Mouse (Mus musculus) CH12.LX (cell line): ENCODE data around the gene Stard10. TPM values are rescaled to one million over a fixed set of nuclear protein-coding genes. Genes with fewer than 3 reads are reported as not detected.

Experiments used
- DNase-seq: peaks from one replicate; pipeline ENCODE4 v3.0.0-alpha.2; 2013; ENCODE audit errors: extremely low read depth
- H3K27ac ChIP-seq: 2 replicates; pipeline ENCODE4 v1.5.1; 2012; ENCODE audit warnings: low read depth, mild to moderate bottlenecking, control low read depth, moderate library complexity; ENCODE audit not compliant: insufficient read depth
- H3K27me3 ChIP-seq: replicated peaks from 2 replicates; pipeline ENCODE3; 2012; ENCODE audit warnings: inconsistent platforms
- H3K36me3 ChIP-seq, 2 experiments: replicated peaks in 1 of 2; 2 replicates each; pipeline versions ENCODE3 to v1.6.1; 2012; ENCODE audit warnings: inconsistent platforms in 1 of 2, low read length in 1 of 2, mild to moderate bottlenecking in 1 of 2, mixed read lengths in 1 of 2, moderate library complexity in 1 of 2; ENCODE audit not compliant: control insufficient read depth in 1 of 2, insufficient read depth in 1 of 2
- H3K4me1 ChIP-seq, 2 experiments: 2 replicates each; pipeline ENCODE4 v1.6.1; 2012; ENCODE audit warnings: inconsistent platforms in 1 of 2, moderate library complexity in 1 of 2; ENCODE audit not compliant: insufficient read depth in 2 of 2, control insufficient read depth in 1 of 2
- H3K4me2 ChIP-seq: 2 replicates; pipeline ENCODE4 v1.6.1; 2012; ENCODE audit warnings: low read depth, mild to moderate bottlenecking, control low read depth; ENCODE audit not compliant: poor library complexity, insufficient read depth, severe bottlenecking
- H3K4me3 ChIP-seq, 3 experiments: fragments of 150-350 bp in 1 of 3; sonication (generic) in 1 of 3; replicated peaks in 1 of 3; 2 replicates each; pipeline versions ENCODE3 to v1.5.1; 2011 to 2012; ENCODE audit warnings: low read depth in 2 of 3, low read length in 2 of 3, mild to moderate bottlenecking in 2 of 3, moderate library complexity in 2 of 3, control low read depth in 1 of 3, improper control_type of control experiment in 1 of 3, inconsistent platforms in 1 of 3, mixed read lengths in 1 of 3; ENCODE audit not compliant: poor library complexity in 1 of 3
- H3K79me2 ChIP-seq: replicated peaks from 2 replicates; pipeline ENCODE4 v1.6.1; 2012; ENCODE audit warnings: mild to moderate bottlenecking, moderate library complexity; ENCODE audit not compliant: control insufficient read depth, poor library complexity, insufficient read depth, severe bottlenecking; ENCODE audit errors: extremely low read depth
- H3K9ac ChIP-seq: 2 replicates; pipeline ENCODE4 v1.6.1; 2012; ENCODE audit warnings: low read depth, mild to moderate bottlenecking, control low read depth, moderate library complexity; ENCODE audit not compliant: insufficient read depth
- H3K9me3 ChIP-seq: replicated peaks from 2 replicates; pipeline ENCODE3; 2012; ENCODE audit warnings: low read length, inconsistent platforms, mixed read lengths
- BHLHE40 ChIP-seq: IDR thresholded peaks from 2 replicates; pipeline ENCODE4 v1.6.1; 2011; ENCODE audit warnings: mild to moderate bottlenecking, low read depth, low read length, improper control_type of control experiment
- CHD1 ChIP-seq: IDR thresholded peaks from 2 replicates; pipeline ENCODE4 v1.6.1; 2012; ENCODE audit warnings: low read depth, low read length, improper control_type of control experiment, inconsistent platforms
- CHD2 ChIP-seq: IDR thresholded peaks from 2 replicates; pipeline ENCODE4 v1.6.1; 2011; ENCODE audit warnings: low read length, improper control_type of control experiment
- CTCF ChIP-seq, 2 experiments: IDR thresholded peaks in 1 of 2; conservative IDR thresholded peaks in 1 of 2; 2 replicates each; pipeline ENCODE4 v1.5.1; 2011 to 2012; ENCODE audit warnings: low read depth in 2 of 2, low read length in 2 of 2, improper control_type of control experiment in 1 of 2, inconsistent platforms in 1 of 2, mild to moderate bottlenecking in 1 of 2, moderate library complexity in 1 of 2
- ETS1 ChIP-seq: conservative IDR thresholded peaks from 2 replicates; pipeline ENCODE4 v1.6.1; 2012; ENCODE audit warnings: low read depth, mild to moderate bottlenecking, inconsistent platforms, low read length, improper control_type of control experiment, moderate library complexity
- IRF4 ChIP-seq: IDR thresholded peaks from 2 replicates; pipeline ENCODE4 v1.6.1; 2014; ENCODE audit warnings: low read depth, mild to moderate bottlenecking, inconsistent platforms, low read length, improper control_type of control experiment
- JUN ChIP-seq: IDR thresholded peaks from 2 replicates; pipeline ENCODE4 v1.6.1; 2011; ENCODE audit warnings: low read depth, mild to moderate bottlenecking, low read length, improper control_type of control experiment, moderate library complexity; ENCODE audit not compliant: insufficient read depth
- MAFK ChIP-seq: IDR thresholded peaks from 2 replicates; pipeline ENCODE4 v1.6.1; 2011; ENCODE audit warnings: low read length, improper control_type of control experiment; ENCODE audit not compliant: insufficient replicate concordance
- MAX ChIP-seq: IDR thresholded peaks from 2 replicates; pipeline ENCODE4 v1.6.1; 2011; ENCODE audit warnings: low read length, improper control_type of control experiment
- MEF2A ChIP-seq: IDR thresholded peaks from 2 replicates; pipeline ENCODE4 v1.6.1; 2014; ENCODE audit warnings: low read depth, mild to moderate bottlenecking, inconsistent platforms, low read length, improper control_type of control experiment, borderline replicate concordance
- POLR2A ChIP-seq: IDR thresholded peaks from 2 replicates; pipeline ENCODE4 v1.6.1; 2011; ENCODE audit warnings: low read depth, mild to moderate bottlenecking, improper control_type of control experiment, low read length
- POLR2AphosphoS2 ChIP-seq: IDR thresholded peaks from 2 replicates; pipeline ENCODE4 v1.6.1; 2011; ENCODE audit warnings: low read depth, low read length, improper control_type of control experiment
- RAD21 ChIP-seq: IDR thresholded peaks from 2 replicates; pipeline ENCODE4 v1.6.1; 2011; ENCODE audit warnings: low read depth, mild to moderate bottlenecking, low read length, improper control_type of control experiment, moderate library complexity
- RCOR1 ChIP-seq: conservative IDR thresholded peaks from 2 replicates; pipeline ENCODE4 v1.6.1; 2012; ENCODE audit warnings: low read depth, mild to moderate bottlenecking, inconsistent platforms, low read length, improper control_type of control experiment
- SIN3A ChIP-seq: IDR thresholded peaks from 2 replicates; pipeline ENCODE4 v1.6.1; 2012; ENCODE audit warnings: low read length, improper control_type of control experiment, inconsistent platforms
- SMC3 ChIP-seq: IDR thresholded peaks from 2 replicates; pipeline ENCODE4 v1.6.1; 2011; ENCODE audit warnings: low read depth, low read length, improper control_type of control experiment
- TCF12 ChIP-seq: IDR thresholded peaks from 2 replicates; pipeline ENCODE4 v1.6.1; 2014; ENCODE audit warnings: low read depth, mild to moderate bottlenecking, inconsistent platforms, low read length, improper control_type of control experiment
- USF1 ChIP-seq: IDR thresholded peaks from 2 replicates; pipeline ENCODE4 v1.6.1; 2014; ENCODE audit warnings: low read depth, mild to moderate bottlenecking, inconsistent platforms, low read length, improper control_type of control experiment
- USF2 ChIP-seq: conservative IDR thresholded peaks from 2 replicates; pipeline ENCODE4 v1.6.1; 2011; ENCODE audit warnings: low read depth, low read length, improper control_type of control experiment
- dilution Hi-C: fragments of 300-500 bp; cut with MboI; formaldehyde crosslinking; loops from 2 replicates; pipeline ENCODE4 v1.14.3; 2020; ENCODE audit warnings: low sequenced_read_pairs; ENCODE audit not compliant: extremely low pct_unique_long_range_greater_than_20kb, extremely low pct_ligation_motif_present
- in situ Hi-C: fragments of 300-500 bp; cut with MboI; formaldehyde crosslinking; loops from 3 replicates; pipeline ENCODE4 v1.14.3; 2019; ENCODE audit warnings: low sequenced_read_pairs, low pct_ligation_motif_present, low pct_unique_long_range_greater_than_20kb, mixed read lengths
- polyA plus RNA-seq: library from polyadenylated mRNA; unstranded; fragments of >175 nt; gene quantifications from 2 replicates; pipeline ENCODE4 v1.2.1, GENCODE M21; 2012; ENCODE audit warnings: low read depth; ENCODE audit not compliant: insufficient read length
- total RNA-seq, 2 experiments: library from RNA; depleted of rRNA; stranded (reverse); fragments of 300-350 nt in 1 of 2; fragments of >200 nt in 1 of 2; gene quantifications; 2 replicates each; pipeline ENCODE4 v1.2.3; 2012 to 2014

The Stard10 gene
- total and polyA plus RNA-seq, 3 experiments = 2.4 to 12.7 (median 6.7) TPM

- Histone ChIP-seq H3K9me3 (no peaks in the 10 kb centered on the region), H3K27me3 (no peaks in the 10 kb centered on the region), H3K4me2 (no peak overlapping the region), H3K4me3 (no peak overlapping the region), H3K27ac (no peak overlapping the region), H3K79me2 (no peaks in the 10 kb centered on the region), H3K4me1 (peaks cover 14 to 16% of the 10 kb centered on the region in 2 experiments), H3K36me3 (peaks cover 77 to 100% of the 10 kb centered on the region in 2 experiments), H3K9ac (no peak overlapping the region)
- DNase-seq = no peak
- in situ Hi-C loops (no loop called here), dilution Hi-C loops (no loop called here)
- TF ChIP-seq MAFK (no peak), TCF12 (no peak), USF2 (no peak), USF1 (no peak), CHD2 (no peak), MAX (no peak), JUN (no peak), MEF2A (no peak), BHLHE40 (no peak), POLR2A (no peak)
These were observed 72.4 kb downstream of the Stard10 start for GRCm38 (mm10) chr7:101389256-101389655.

GRCm38 (mm10) chr7:101391909-101392479, 75.1 kb downstream of the Stard10 start:
- dilution Hi-C loops = no loop called here
- DNase-seq = no peak
- peaks cover 92 to 100% of the 10 kb centered on the region in 2 experiments for H3K36me3 ChIP-seq

DNA sequence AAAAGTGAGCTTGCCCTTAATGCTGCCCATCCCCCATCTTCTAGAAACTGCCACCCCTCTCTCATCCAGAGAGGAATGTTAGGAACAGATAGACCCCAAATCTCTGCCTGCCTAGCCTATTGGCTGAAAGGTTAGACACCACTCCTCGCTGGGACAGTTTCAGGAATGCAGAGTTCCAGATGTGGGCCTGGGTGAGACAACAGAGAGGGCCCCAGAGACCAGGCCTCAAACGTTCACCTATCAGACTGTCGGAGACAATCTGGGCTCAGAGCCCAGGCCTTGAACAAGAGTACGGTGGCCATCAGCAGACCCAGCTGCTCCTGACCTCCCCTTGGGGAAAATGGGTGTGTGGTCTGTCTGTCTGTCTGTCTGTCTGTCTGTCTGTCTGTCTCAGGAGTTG, 76.1 kb downstream of the Stard10 start:
- in situ Hi-C loops = no loop called here
- Histone ChIP-seq H3K36me3 (peaks cover 92 to 100% of the 10 kb centered on the region in 2 experiments), H3K9ac (no peak overlapping the region), H3K9me3 (no peaks in the 10 kb centered on the region), H3K4me2 (no peak overlapping the region), H3K4me1 (no peaks in the 10 kb centered on the region), H3K4me3 (no peak overlapping the region), H3K27me3 (no peaks in the 10 kb centered on the region), H3K79me2 (no peaks in the 10 kb centered on the region), H3K27ac (no peak overlapping the region)
- DNase-seq = no peak
- TF ChIP-seq ETS1 (no peak), MAX (no peak), BHLHE40 (no peak), RAD21 (no peak)
- dilution Hi-C loops = no loop called here

More at GRCm38 (mm10) chr7:101391909-101392479, 75.1 kb downstream of the Stard10 start:
- in situ Hi-C loops = no loop called here
- Histone ChIP-seq H3K4me2 (no peak overlapping the region), H3K4me1 (no peaks in the 10 kb centered on the region), H3K4me3 (no peak overlapping the region), H3K9me3 (no peaks in the 10 kb centered on the region), H3K27me3 (no peaks in the 10 kb centered on the region), H3K79me2 (no peaks in the 10 kb centered on the region), H3K9ac (no peak overlapping the region), H3K27ac (no peak overlapping the region)
- TF ChIP-seq IRF4 (no peak), CTCF (conservative IDR thresholded peaks at IDR 0.05 in 1 of 2, IDR thresholded peaks at IDR 0.05 in 1 of 2; ENCODE audit: low read depth in 2 of 2, low read length in 2 of 2) (no peak), RCOR1 (no peak), SIN3A (no peak), MAFK (no peak), JUN (no peak), CHD1 (no peak), SMC3 (no peak), POLR2AphosphoS2 (no peak)
